Mouse (Mus musculus) ZHBTc4 (cell line): ENCODE measurements around the gene Zbtb8b.

Experiments
- DNase-seq: peaks from one replicate; pipeline ENCODE4 v3.0.0-alpha.2; 2011; ENCODE audit warnings: low read depth, low spot score

Gene Zbtb8b

DNA sequence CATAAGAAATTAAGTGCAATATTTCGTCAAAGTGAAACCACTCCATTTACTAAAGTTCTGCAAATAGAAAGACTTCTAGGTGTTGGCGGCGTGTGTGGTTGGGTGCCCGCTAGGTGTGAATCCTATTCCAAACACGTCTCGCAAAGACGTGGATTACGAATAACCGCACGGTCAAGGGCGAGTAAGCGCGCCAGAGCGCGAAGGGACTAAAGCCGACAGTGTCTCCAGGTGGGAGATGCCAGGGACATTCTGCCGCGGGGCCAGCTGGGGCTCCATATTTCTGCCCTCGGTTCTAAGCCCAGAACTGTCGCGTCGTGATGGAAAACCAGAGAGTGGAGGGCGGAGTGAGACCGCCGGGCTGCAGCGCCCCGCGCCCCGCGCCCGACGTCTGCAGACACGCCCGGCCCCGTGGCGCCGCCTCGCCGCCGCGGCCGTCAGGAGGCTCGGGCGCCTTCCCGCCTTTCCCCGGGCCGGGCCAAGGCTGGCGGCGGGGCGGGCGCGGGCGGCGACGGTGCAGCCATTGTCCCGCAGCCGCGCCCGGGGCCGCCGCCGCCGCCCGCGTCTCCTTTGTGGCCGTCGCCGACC is 63.6 kb downstream of the Zbtb8b start:
- DNase-seq = peak; percentile 73

DNA sequence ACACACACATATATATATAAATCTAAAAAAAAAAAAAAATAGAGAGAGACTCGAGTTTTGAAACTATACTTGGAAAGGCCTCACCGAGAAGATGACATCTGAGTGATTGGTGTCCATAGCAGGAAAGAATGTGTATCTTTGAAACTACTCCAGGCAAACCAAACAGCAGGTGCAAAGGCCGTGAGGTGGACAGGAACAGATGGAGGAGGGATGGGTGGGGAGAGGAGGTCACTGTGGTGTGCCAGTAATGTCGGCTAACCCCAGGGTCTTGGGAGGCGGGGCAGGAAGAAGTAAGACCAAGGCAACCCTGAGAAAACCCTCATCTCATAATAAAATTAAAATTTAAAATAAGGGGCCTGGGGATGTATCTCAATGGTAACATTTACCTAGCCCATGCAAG is 64.8 kb downstream of the Zbtb8b start:
- no peak for DNase-seq
